Mouse (Mus musculus) layer of hippocampus, postnatal 36 days (tissue): ENCODE measurements around the gene Scai. TPM values are rescaled to one million over a fixed set of nuclear protein-coding genes. Genes with fewer than 3 reads are reported as not detected.
A peak's percentile ranks its signal among the peaks of the same experiment; 100 is the strongest.
"Not testable (repeated sequence)": the region's sequence is repeated elsewhere in the genome, so short reads cannot be mapped to it uniquely, and the experiment has no call there.

Experiments
- DNase-seq, 2 experiments: peaks; one replicate each; pipeline ENCODE4 v3.0.0; 2022
- total RNA-seq, 2 experiments: library from RNA; stranded (reverse); gene quantifications; 2 replicates each; pipeline ENCODE4 v1.2.3; 2021

Scai gene
- total RNA-seq: 10 to 100 TPM; 59.2 to 64.4 TPM

DNA sequence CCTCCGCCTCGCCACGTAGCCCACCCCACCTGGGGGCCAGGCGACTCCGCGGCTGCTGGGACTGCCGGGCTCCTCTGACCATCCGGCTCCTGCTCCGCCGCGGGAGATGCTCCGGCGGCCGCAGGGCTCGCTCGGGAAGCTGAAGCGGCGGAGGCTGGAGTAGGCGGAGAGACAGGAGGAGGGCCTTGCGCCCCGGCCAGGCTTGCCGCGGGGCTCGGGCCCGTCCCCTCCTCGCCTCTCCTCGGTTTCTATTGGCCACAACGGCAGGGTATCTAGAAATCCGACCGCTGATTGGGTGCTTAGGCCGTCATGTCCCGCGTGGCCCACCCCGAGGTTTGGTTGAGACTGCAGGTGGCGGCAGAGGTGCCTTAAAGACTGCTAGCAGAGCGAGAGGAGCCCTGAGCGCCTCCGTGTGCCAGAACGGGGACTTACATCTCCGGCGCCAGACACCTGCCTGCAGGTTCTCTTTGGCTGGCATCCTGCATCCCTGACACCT, at the start of gene Scai:
Gene Scai, minus strand, starts transcription at position 174 of the 496 bp plus-strand sequence.
- peak; percentile 98 for DNase-seq

DNA sequence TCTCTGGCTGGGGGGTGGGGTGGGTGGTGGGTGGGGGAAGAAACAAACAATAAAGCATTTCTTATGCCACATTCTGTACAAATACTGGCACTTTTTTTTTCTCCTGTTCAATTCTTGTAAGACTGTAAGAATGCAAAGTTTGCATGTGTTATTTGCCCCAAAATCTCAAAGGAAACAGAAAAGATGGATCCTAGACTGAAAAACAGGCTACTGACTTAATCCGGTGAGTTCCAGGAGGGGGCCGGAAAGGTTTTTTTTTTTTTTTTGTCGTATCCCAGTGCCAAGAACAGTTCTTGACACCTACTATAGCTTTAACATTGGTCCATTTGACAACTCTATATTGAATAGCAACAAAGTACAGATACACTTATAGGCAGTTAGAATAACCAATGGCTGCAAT, 36.2 kb upstream of the Scai start:
- no peak for DNase-seq

DNA sequence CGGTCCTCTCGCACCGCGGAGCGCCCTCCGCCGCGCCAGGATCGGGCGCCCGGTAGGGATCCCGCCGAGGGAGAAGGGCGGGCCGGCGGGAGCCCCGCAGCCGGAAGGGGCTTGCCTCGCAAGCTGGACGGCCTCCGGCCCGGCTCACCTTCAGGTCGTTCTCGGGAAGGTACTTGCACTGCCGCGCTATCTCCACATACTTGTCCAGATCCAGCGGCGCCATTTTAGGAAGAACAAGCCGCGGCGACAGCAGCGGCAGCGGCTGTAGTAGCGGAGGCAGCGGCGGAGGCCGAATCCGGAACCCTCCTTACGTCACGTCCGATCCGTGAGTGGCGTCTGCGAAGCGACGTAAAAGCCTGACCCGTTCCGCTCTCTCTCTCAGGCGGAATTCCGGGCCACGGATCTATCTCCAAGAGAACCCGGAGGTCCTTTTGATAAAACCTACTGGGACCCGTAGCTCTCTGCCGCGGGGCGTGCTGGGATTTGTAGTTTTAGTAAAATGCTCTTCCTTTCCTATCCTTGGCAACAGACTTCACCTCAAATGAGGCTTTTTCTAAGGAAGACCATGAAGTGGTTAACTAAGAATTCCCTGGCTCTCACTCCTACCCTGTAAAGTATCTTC, 35.6 kb upstream of the Scai start, which contains the start of gene Ppp6c:
Gene Ppp6c, minus strand, starts transcription at position 433 of the 622 bp plus-strand sequence.
- DNase-seq: peak; percentile 93 to 94

DNA sequence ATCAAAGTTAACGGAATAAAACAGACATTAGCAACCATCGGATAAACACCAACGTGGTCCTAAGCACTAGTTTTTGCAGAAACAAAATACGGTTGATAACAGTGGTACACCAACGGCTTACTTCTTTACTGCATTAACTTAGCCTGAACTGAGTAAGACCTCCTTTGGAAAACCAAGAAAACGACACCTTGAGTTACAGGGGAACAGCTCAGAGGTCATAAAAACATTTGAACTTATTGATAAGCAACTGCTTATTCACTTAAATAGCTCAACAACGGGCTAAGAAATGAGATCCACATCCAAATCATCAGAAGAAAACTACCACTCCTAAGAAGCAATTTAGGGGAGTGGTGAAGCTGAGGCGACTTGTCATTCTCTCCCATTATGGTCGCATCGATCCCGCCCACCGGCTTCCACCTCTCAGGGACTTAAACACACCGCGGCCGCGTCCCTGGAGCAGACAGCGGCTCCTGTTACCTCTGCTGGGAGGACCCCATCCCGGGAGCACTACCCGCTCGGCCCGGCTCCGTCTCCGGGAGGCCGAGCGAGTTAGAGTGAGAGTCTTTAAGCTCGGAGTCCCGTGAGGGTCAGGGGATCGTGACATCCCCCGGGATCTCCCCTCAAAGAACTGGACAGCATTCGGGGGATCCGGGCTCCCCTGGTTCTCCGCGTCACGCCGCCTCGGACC, 34.9 kb upstream of the Scai start:
- not testable (repeated sequence) for DNase-seq

DNA sequence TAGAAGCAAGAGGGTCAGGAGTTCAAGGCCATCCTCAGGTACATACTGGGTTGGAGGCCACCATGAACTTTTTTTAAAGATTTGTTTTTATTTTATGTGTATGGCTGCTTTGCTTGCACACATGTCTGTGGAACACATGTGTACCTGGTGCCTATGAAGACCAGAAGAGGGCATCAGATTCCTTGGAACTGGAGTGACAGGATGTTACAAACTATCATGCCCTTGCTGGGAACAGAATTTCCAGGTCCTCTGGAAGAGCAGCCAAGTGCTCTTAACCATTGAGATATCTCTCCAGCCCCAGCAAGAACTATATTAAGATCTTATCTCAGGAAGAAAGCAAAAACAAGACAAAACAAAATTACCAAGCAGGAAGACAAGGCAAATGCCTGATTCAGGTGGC, 34.1 kb upstream of the Scai start:
- no peak for DNase-seq

DNA sequence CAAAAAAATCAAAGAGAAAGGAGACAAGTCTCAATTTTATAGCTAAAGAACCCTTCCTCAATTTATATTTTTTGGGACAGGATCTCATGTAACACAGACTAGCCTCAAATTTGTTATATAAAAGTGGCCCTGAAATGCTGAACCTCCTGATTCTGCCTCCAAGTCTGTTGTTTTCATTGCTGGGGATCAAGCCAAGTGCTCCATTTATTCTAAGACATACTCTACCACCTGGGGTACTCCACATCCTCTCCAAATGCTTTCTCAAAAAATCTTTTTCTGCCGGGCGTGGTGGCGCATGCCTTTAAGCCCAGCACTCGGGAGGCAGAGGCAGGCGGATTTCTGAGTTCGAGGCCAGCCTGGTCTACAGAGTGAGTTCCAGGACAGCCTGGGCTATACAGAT, 29.5 kb upstream of the Scai start:
- no peak for DNase-seq

DNA sequence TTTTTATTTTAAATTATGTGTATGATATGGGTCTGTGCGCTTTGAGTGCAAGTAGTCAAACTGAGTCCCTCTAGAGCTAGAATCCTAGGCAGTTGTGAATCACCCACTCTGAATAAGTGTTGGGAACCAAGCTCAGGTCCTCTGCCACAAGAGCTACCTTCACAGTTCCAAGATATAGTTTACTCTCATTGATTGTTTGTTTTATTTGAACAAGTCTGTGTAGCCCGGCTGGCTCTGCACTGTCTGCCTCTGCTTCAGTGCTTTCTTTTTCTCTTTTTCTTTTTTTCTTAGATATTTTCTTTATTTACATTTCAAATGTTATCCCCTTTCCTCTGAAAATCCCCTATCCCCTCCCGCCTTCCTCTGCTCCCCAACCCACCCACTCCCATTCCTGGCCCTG, 28.5 kb upstream of the Scai start:
- DNase-seq: no peak

DNA sequence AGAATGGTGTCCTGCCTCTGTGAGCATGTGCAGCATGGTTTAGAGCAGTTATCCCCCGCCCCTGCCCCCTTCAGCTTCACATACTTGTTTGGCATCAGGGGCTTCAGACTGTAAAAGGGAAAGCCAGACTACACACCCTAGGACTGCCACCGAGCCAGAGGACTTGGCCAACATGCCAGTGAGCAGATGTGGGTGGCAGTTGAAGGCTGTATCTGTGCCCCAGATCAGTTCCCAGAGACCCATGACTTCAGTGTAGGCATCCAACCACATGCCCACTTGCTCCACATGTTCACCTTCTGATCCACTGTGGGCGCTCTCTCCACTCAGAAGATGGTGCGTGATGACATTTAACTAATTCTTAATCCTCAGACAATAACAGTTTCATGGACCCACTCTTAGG, 26.6 kb upstream of the Scai start:
- no peak for DNase-seq

DNA sequence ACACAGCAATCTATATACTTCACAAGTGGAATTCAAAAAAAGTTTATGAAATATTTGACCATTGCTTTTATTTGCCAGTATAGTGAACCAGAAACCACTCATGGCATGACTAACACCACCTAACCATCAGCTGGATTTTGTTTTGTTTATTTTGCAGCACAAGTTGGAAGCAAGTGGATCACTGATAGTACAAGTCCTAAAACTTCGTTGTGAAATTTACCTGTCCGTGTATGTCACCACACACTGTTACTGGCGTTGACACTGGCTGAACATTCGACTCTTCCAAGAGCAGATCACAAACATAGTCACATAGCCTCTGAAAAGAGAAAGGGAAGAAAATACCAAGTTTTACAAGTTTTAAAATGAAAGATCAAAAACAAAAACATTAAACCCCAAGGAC, 20.2 kb upstream of the Scai start:
- no peak for DNase-seq

DNA sequence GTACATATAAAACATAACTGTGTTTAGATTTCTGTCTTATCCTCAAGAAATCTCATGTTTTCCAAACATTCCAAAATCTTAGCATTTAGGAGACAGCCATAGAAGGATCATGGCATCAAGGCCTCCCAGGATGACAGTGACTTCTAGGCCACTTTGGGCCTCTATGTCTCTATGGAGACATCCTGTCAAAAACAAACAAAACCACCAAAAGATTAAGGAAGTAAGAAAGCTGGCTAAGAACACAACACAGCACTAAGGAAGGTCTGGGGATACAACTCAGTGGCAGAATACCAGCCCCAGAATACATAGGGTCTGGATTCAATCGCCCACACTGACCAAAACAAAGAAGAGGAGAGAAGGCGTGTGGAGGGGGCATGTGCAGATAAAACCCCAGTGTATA, 12.8 kb upstream of the Scai start:
- no peak for DNase-seq

DNA sequence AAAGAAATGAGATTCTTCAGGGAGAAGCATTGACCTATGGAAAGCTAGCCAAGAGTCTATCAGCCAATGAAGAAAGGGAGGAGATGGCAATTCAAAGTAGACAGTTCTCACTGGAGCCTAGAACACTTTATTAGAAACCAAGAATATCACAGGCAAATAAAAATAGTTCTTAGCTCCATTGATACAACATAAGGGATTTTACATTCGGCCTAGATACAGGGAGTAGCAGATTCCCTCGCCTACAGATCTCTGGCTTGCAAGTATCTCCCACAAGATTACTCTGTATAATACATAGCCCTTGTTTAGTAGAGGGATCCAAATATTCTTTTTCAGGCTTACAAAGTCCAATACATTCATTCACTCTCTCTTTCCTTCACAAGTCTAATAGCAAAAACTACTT, 4.3 kb upstream of the Scai start:
- DNase-seq: no peak

DNA sequence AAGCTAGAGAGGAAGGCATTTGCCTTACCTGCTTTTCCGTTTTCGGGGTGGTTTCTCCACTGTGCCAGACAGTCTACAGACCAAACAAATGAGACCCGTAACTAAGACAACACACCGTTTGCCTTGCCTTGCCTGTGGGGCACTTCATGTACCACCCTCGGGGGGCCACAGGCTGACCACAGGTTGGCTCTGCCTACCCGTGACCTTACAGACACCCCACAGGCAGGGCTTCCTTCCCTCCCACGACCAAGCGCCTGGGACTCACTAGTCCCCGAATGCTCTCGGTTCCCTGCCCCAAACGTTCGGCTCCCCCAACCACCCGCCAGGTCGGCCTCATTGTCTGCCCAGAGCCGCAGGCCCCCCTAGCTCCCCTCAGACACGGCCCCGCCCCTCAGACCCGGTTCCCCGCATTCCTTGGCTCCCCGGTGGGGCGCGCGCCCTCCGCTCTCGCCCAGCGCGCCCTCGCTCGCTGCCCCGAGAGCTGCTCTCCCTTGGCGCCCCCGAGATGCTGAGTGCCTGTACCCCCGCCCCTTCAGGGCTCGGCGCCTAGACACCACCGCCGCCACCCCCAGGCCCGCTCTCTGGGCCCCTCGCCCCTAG, 473 bp downstream of the Scai start:
- peak in 1 of 2 experiments; percentile 16 for DNase-seq

DNA sequence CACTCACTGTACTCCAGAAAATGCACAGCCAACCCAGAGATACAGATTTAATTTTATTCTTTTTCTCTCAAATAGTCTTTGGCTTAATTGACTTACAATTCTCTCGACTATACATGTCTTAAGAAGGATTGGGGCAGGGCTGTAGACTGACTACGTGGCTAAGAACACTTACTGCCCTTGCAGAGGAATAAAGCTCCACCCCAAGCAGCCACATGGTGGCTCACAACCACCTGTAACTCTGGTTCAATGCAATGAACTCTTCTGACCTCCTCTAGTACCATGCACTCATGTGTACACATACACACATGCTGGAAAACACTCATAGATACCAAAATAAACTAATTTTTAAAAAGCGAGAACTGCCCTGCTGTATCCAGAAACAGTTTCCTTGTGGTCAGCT, 4.6 kb downstream of the Scai start:
- DNase-seq: no peak

DNA sequence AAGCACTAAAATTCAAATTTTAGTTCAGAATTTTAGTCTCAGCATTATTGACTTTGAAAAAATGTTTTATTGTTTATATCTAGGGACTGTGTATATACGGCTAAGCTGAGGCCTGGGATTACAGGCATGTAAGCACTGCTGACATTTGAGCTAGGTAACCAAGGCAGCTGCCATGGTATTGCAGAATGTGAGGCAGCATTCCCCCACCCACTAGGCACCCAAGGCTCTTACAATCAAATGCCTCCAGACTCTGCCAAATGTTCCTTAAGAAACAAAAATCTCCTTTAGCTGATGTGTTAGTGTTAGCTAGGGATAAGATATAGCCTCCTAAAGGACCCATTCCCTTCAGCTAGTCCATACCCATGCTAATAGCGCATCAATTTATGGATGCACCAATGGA, 6.9 kb downstream of the Scai start:
- no peak for DNase-seq

DNA sequence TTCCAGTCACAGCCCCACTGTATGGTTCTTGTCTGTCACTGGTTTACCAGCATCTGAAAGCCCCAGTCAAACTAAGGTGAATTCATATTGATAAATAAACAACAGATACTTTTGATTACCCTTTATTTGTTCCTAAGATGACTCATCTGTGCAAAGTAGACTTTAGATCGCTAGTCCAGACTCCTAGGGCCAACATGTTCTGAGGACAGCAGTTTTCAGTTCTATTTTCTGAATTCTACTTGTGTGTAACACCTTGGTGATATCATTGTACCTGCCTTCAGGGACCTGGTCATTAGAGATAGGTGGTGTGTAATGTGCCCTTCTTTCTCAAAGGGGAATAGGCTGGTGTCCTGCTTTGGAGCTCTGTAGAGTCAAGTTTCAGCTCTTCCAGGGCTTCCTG, 29.5 kb downstream of the Scai start:
- DNase-seq: no peak

DNA sequence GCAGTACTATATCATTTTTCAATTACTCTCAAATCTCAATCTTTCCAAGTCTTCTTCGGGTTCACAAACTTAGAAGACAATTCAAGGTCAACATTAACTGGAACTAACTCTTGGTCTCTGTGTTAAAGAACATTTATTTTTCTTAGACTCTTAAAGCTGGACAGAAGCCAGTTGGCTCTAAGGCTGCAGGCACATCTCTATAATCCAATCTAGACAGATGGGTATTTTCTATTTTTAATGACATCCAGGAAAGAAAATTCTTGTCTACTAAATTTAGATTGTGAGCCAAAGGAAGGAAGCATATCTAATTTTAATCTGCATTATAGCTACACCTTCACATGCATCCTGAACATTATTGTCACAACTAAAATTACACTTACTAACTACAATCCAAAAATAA, 32.6 kb downstream of the Scai start:
- no peak for DNase-seq

DNA sequence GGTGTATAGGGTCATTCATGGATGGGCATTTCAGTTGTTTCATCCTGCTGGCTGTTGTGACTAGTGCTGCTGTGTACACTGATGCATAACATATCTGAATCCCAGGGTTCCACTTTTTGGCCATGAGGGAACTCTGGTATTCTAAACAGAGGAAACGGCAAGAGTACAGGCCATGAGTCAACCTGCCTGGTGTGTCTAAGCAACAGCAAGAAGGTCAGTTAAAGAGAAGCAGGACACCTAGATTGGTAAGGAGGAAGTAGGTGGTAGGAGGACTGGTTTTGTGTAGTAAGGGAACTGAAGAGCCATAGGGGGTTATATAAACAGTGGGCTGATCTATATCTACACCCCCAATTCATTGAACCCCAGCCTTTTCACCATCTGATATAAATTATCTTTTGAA, 33.7 kb downstream of the Scai start:
- DNase-seq: no peak

DNA sequence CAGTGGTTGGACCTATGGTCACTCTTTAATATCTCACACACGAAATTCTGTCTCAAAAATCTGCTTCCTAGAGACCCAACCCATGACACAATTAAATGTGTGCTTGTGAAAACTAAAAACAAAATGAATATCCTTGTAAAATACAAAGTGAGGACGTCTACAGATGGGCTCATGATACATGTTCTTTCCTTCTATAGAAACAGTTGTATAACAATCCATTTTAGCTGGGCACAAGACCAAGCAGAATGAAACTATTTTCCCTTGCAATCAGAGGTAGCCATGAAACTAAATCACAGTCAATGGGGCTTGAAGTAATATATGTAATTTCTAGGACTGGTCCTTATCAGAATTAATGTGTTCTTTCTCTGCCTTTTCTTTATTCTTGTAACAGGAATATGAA, 39.6 kb downstream of the Scai start:
- DNase-seq: no peak

DNA sequence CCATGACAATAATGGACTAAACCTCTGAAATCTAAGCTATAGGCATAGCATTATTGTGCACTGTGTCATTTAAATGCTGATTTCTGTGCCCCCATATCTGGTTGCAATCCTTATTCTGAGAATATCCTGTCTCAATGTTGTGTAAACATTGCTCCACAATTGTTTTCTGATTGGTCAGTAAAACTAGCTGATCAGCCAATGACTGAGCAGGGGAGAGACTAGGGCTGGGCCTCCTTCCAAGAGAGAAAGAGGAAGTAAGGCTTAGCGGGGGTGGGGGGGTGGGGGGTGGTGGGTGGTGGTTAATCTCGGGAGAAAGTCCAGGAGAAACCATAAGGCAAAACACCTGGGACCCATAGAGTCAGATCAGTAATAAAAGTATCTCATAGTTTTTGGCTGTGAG, 42.5 kb downstream of the Scai start:
- DNase-seq: no peak

DNA sequence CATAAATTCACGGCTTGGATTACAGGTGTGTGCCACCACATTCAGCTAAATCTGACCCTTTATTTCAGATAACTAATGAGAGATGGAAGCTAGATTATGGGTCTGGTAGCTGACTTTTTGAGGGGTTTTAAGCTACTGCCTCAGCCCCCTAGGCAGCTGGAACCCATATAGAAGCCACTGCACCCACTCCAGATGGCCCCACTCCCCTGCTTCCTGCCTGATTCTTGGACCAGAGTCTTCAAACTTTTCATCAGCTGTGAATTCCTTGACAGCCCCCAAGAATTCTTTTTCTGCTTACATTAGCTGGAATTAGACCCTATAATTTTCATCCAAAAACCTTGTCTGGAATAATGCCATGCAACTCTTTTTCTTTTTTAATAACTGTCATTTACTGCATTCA, 44.1 kb downstream of the Scai start:
- no peak for DNase-seq

DNA sequence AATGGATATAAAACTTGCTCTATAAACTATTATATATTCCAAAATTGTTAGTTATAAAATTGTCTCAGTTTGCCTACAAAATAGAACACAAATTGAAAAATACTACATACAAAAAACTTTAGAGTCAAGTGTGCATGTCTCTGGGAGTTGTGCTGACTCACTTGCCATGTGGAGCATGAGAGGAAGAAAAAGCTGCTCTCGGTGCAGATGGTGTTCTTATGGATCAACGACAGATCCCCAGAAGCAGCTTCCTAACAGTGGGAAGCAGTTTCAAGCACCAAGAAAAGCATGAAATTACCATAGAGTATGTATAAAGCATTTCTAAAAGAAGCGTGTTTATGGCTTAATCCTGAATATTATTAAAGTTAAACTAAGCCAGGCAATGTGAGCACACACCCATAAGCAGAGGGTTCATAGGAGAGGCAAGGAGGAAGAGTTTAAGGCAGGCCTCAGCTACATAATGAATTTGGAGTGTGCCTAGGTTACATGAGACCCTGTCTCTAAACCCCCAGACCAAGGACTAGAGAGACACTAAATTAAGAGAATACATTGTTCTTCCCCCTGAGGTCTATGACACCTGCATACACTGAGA, 48.1 kb downstream of the Scai start:
- peak; percentile 29 to 46 for DNase-seq

DNA sequence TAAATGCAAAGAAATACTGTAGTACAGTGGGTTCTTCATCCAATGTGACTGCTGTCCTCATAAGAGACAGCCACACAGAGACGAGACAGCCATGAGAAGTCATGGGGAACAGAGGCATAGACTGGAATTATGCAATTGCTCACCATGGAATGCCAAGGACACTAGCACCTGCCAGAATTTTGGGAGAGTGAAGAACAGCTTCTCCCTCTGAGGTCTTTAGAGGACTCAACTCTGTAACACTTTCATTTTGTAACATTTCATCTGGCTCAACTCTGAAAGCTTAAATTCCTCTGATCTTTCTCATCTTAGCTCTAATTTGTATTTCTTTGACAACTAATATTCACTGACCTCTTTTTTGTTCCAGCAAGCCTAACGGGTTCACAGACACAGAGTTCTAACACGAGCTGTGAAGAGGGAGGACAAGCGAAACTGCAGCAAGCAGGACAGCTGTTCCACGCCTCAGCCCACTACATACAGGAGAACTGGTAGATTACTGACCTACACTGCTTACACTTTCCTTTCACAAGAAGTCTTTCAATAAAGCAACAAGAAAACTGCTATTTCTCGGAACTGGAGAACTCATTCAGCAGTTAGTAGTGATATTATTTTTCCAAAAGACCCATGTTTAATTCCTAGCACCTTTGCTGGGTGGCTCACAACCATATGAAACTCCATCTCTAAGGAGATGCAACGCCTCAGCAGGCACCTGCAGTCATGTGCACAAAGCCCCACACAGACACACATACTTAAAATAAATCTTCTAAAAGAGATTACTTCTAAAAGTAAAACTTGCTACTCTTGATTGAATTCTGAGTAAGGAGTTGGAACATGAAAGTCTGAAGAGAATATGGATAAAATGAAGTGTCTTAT, 49.7 kb downstream of the Scai start:
- no peak for DNase-seq
